Mouse (Mus musculus): ENCODE measurements around the gene Cisd1. TPM values are rescaled to one million over a fixed set of nuclear protein-coding genes. Genes with fewer than 3 reads are reported as not detected.
A peak's percentile ranks its signal among the peaks of the same experiment; 100 is the strongest.

Gene Cisd1
- polyA plus RNA-seq, 1 experiment from 2014 or later, result 279 TPM

- ATAC-seq, result 0 out of 2 replicates have a peak, but pooled peaks have one; percentile 34
- H3K9me3 ChIP-seq (replicated peaks; ENCODE audit: control insufficient read depth, low read length), result no peaks in the 10 kb centered on the region
- no peak overlapping the region for H3K9ac ChIP-seq (ENCODE audit: low read length)
These were observed 38.6 kb downstream of the Cisd1 start for GRCm38 (mm10) chr10:71306190-71306589.

GRCm38 (mm10) chr10:71302490-71302889 lies 42.3 kb downstream of the Cisd1 start:
- DNase-seq (ENCODE audit: low spot score) (peak; percentile 39), ATAC-seq (no peak)
- Histone ChIP-seq H3K9me3 (replicated peaks; ENCODE audit: control insufficient read depth, low read length) (no peaks in the 10 kb centered on the region), H3K27ac (ENCODE audit: low read depth, low read length) (no peak overlapping the region), H3K4me3 (ENCODE audit: low read depth, low read length) (no peak overlapping the region), H3K4me2 (ENCODE audit: low read length) (no peak overlapping the region), H3K4me1 (ENCODE audit: control insufficient read depth, insufficient read depth, low read length) (no peaks in the 10 kb centered on the region), H3K36me3 (ENCODE audit: control insufficient read depth, insufficient read depth, low read length) (no peaks in the 10 kb centered on the region), H3K27me3 (replicated peaks; ENCODE audit: control insufficient read depth, insufficient read depth, low read length) (no peaks in the 10 kb centered on the region), H3K9ac (ENCODE audit: low read length) (no peak overlapping the region)
- WGBS, result 28% methylated on average over 5 of the region's 5 CpGs

More at GRCm38 (mm10) chr10:71306190-71306589, 38.6 kb downstream of the Cisd1 start:
- WGBS, result 25% methylated on average over 6 of the region's 6 CpGs
- H3K4me1 ChIP-seq (ENCODE audit: control insufficient read depth, insufficient read depth, low read length), result no peaks in the 10 kb centered on the region
- no peak overlapping the region for H3K27ac ChIP-seq (ENCODE audit: low read depth, low read length)
- H3K4me2 ChIP-seq (ENCODE audit: low read length), result peak overlapping the region; percentile 17; the same call in 1 of the 2 replicates
- no peak overlapping the region for H3K4me3 ChIP-seq (ENCODE audit: low read depth, low read length)
- peak; percentile 51 for DNase-seq (ENCODE audit: low spot score)
- no peaks in the 10 kb centered on the region for H3K36me3 ChIP-seq (ENCODE audit: control insufficient read depth, insufficient read depth, low read length)
- no peaks in the 10 kb centered on the region for H3K27me3 ChIP-seq (replicated peaks; ENCODE audit: control insufficient read depth, insufficient read depth, low read length)

- no peak overlapping the region for H3K27ac ChIP-seq (ENCODE audit: low read depth, low read length)
- H3K9me3 ChIP-seq (replicated peaks; ENCODE audit: control insufficient read depth, low read length), result no peaks in the 10 kb centered on the region
- no peaks in the 10 kb centered on the region for H3K4me1 ChIP-seq (ENCODE audit: control insufficient read depth, insufficient read depth, low read length)
- H3K36me3 ChIP-seq (ENCODE audit: control insufficient read depth, insufficient read depth, low read length), result no peaks in the 10 kb centered on the region
- ATAC-seq (no peak), DNase-seq (ENCODE audit: low spot score) (no peak)
- no peaks in the 10 kb centered on the region for H3K27me3 ChIP-seq (replicated peaks; ENCODE audit: control insufficient read depth, insufficient read depth, low read length)
- 88% methylated on average over 16 of the region's 16 CpGs for WGBS
- no peak overlapping the region for H3K4me2 ChIP-seq (ENCODE audit: low read length)
- H3K4me3 ChIP-seq (ENCODE audit: low read depth, low read length), result no peak overlapping the region
- H3K9ac ChIP-seq (ENCODE audit: low read length), result no peak overlapping the region
These were observed 44.6 kb downstream of the Cisd1 start for GRCm38 (mm10) chr10:71300161-71300560.

DNA sequence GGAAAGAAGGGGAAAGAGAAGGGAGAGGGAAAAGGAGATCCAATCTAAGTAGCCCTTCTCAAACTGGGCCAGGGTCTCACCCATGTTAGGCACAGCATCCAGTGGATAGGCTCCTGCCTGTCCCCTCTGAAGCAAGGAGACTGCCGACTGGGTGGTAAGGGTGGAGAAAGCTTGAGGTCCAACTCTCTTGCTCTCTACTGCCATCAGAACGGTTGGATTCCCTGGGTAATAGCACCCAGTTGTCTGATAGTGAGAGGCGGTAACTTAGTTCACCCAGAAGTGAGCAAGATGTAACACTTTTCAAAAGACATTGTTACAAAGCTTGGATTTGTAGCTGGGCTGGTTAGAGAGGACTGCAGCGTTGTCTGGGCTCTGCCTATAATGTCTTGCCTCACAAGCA lies 51.5 kb downstream of the Cisd1 start:
- no peaks in the 10 kb centered on the region for H3K4me1 ChIP-seq (ENCODE audit: control insufficient read depth, insufficient read depth, low read length)
- DNase-seq (ENCODE audit: low spot score), result no peak
- 57% methylated on average over 4 of the region's 4 CpGs for WGBS
- no peaks in the 10 kb centered on the region for H3K27me3 ChIP-seq (replicated peaks; ENCODE audit: control insufficient read depth, insufficient read depth, low read length)
- no peak for ATAC-seq
- no peak overlapping the region for H3K4me2 ChIP-seq (ENCODE audit: low read length)
- no peaks in the 10 kb centered on the region for H3K36me3 ChIP-seq (ENCODE audit: control insufficient read depth, insufficient read depth, low read length)
- no peak overlapping the region for H3K27ac ChIP-seq (ENCODE audit: low read depth, low read length)
- H3K4me3 ChIP-seq (ENCODE audit: low read depth, low read length), result no peak overlapping the region
- H3K9ac ChIP-seq (ENCODE audit: low read length), result no peak overlapping the region
- H3K9me3 ChIP-seq (replicated peaks; ENCODE audit: control insufficient read depth, low read length), result no peaks in the 10 kb centered on the region

GRCm38 (mm10) chr10:71292254-71292653 lies 52.5 kb downstream of the Cisd1 start:
- DNase-seq (ENCODE audit: low spot score) (no peak), ATAC-seq (peak; percentile 57; the same call in 1 of the 2 replicates)
- no peaks in the 10 kb centered on the region for H3K4me1 ChIP-seq (ENCODE audit: control insufficient read depth, insufficient read depth, low read length)
- no peak overlapping the region; the same call in 1 of the 2 replicates for H3K4me2 ChIP-seq (ENCODE audit: low read length)
- WGBS, result 10% methylated on average over 9 of the region's 11 CpGs
- H3K36me3 ChIP-seq (ENCODE audit: control insufficient read depth, insufficient read depth, low read length), result no peaks in the 10 kb centered on the region
- H3K4me3 ChIP-seq (ENCODE audit: low read depth, low read length), result no peak overlapping the region
- H3K9ac ChIP-seq (ENCODE audit: low read length), result no peak overlapping the region
- H3K27ac ChIP-seq (ENCODE audit: low read depth, low read length), result no peak overlapping the region
- H3K9me3 ChIP-seq (replicated peaks; ENCODE audit: control insufficient read depth, low read length), result no peaks in the 10 kb centered on the region
- no peaks in the 10 kb centered on the region for H3K27me3 ChIP-seq (replicated peaks; ENCODE audit: control insufficient read depth, insufficient read depth, low read length)

DNA sequence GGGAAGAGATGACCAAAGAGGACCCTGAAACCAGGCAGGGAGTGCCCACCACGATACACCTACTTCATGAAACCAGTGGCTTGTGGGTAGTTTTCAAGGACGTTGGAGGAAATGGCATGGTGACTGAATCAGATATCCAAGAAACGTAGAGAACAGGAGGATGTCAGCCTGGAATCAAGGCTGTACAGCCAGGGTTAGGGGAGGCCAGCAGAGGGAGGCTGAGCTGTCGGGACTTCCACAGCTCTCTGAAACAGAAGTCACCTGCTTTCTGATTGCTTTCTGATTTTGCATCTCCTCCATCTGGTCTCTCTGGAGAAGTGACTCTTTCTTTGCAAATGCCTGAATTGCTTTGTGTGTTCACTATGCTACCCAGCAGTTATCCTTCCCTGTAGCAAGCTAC lies 53.0 kb downstream of the Cisd1 start:
- no peak; the same call in 1 of the 2 replicates for ATAC-seq
- Histone ChIP-seq H3K9me3 (replicated peaks; ENCODE audit: control insufficient read depth, low read length) (no peaks in the 10 kb centered on the region), H3K36me3 (ENCODE audit: control insufficient read depth, insufficient read depth, low read length) (no peaks in the 10 kb centered on the region), H3K4me3 (ENCODE audit: low read depth, low read length) (no peak overlapping the region), H3K4me1 (ENCODE audit: control insufficient read depth, insufficient read depth, low read length) (no peaks in the 10 kb centered on the region), H3K27ac (ENCODE audit: low read depth, low read length) (no peak overlapping the region), H3K4me2 (ENCODE audit: low read length) (no peak overlapping the region; the same call in 1 of the 2 replicates), H3K9ac (ENCODE audit: low read length) (no peak overlapping the region), H3K27me3 (replicated peaks; ENCODE audit: control insufficient read depth, insufficient read depth, low read length) (no peaks in the 10 kb centered on the region)
- 25% methylated on average over 4 of the region's 4 CpGs for WGBS
- no peak for DNase-seq (ENCODE audit: low spot score)

GRCm38 (mm10) chr10:71291179-71291661 lies 53.5 kb downstream of the Cisd1 start:
- Histone ChIP-seq H3K4me2 (ENCODE audit: low read length) (no peak overlapping the region), H3K36me3 (ENCODE audit: control insufficient read depth, insufficient read depth, low read length) (no peaks in the 10 kb centered on the region), H3K27me3 (replicated peaks; ENCODE audit: control insufficient read depth, insufficient read depth, low read length) (no peaks in the 10 kb centered on the region), H3K9me3 (replicated peaks; ENCODE audit: control insufficient read depth, low read length) (no peaks in the 10 kb centered on the region), H3K27ac (ENCODE audit: low read depth, low read length) (no peak overlapping the region), H3K4me3 (ENCODE audit: low read depth, low read length) (no peak overlapping the region), H3K4me1 (ENCODE audit: control insufficient read depth, insufficient read depth, low read length) (no peaks in the 10 kb centered on the region), H3K9ac (ENCODE audit: low read length) (no peak overlapping the region)
- ATAC-seq, result no peak
- 28% methylated on average over 3 of the region's 3 CpGs for WGBS
- no peak for DNase-seq (ENCODE audit: low spot score)

DNA sequence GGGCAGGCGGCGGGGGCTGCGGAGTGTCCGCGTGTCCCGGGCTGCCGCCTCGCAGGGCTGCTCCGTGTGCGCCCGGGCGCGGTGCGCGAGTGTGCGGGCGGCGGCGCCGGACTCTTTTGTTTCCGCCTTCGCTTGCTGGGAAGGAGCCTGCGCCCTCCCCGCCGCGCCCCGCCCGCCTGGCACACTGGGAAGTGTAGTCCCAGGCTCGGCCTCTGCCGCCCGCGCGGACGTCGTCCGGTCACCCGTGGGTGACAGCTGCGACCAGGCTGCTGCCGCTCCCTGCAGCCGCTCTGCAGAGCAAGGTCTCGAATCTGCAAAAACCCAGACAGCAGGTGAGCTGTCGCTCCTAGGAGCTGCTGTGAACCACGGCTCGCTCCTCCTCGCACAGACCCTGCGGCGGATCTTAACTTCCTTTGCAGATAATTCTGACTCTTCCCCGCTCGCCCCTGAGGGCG lies 59.6 kb downstream of the Cisd1 start, which contains the start of gene Ube2d1:
TSS of gene Ube2d1 (minus strand) at position 137 of the 455 bp plus-strand sequence.
- H3K27ac ChIP-seq (ENCODE audit: low read depth, low read length), result peak within 1 kb of the TSS; percentile 89
- DNase-seq (ENCODE audit: low spot score) (peak; percentile 91), ATAC-seq (peak; percentile 99)
- H3K9me3 ChIP-seq (replicated peaks; ENCODE audit: control insufficient read depth, low read length), result no peaks in the 10 kb centered on the region
- peak within 1 kb of the TSS; percentile 68 for H3K4me2 ChIP-seq (ENCODE audit: low read length)
- WGBS, result under 1% methylated on average over 42 of the region's 50 CpGs
- H3K9ac ChIP-seq (ENCODE audit: low read length), result peak within 1 kb of the TSS; percentile 99
- peak within 1 kb of the TSS; percentile 95 for H3K4me3 ChIP-seq (ENCODE audit: low read depth, low read length)
- no peaks in the 10 kb centered on the region for H3K27me3 ChIP-seq (replicated peaks; ENCODE audit: control insufficient read depth, insufficient read depth, low read length)
- no peaks in the 10 kb centered on the region for H3K36me3 ChIP-seq (ENCODE audit: control insufficient read depth, insufficient read depth, low read length)
- H3K4me1 ChIP-seq (ENCODE audit: control insufficient read depth, insufficient read depth, low read length), result peaks cover 24% of the 10 kb centered on the region

DNA sequence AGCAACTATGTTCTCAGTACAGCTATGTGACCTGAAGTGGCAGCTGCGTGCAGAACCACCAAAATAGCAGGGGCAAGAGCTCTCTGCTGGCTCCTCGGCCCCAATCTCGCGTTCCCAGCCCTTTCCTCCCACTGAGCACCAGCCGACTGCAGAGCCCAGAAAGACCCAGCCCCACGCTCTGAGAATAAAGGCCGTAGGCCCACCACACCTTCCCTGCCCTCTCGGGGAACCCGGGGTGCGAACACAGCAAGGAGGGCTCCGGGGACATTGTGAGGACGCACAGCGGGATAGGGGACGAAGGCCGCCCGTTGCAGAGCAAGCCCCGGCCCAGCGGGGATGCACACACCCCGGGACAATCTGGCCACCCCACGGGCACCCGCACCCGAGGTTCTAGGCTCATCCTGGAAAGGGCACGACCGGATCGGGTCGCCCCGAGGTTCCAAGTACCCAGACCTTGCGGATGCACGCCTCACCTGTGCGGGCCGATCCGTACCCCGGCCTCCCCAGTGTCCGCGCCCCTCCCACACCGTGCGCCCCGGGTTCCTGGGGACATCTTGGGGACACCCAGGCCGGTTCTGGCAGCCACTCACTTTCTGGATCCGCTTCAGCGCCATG lies 60.1 kb downstream of the Cisd1 start:
- H3K9me3 ChIP-seq (replicated peaks; ENCODE audit: control insufficient read depth, low read length), result no peaks in the 10 kb centered on the region
- peak overlapping the region; percentile 99 for H3K9ac ChIP-seq (ENCODE audit: low read length)
- peak overlapping the region; percentile 95 for H3K4me3 ChIP-seq (ENCODE audit: low read depth, low read length)
- DNase-seq (ENCODE audit: low spot score), result peak; percentile 53
- WGBS, result under 1% methylated on average over 40 of the region's 41 CpGs
- H3K27ac ChIP-seq (ENCODE audit: low read depth, low read length), result peak overlapping the region; percentile 89
- no peaks in the 10 kb centered on the region for H3K36me3 ChIP-seq (ENCODE audit: control insufficient read depth, insufficient read depth, low read length)
- peak; percentile 73 for ATAC-seq
- peaks cover 24% of the 10 kb centered on the region for H3K4me1 ChIP-seq (ENCODE audit: control insufficient read depth, insufficient read depth, low read length)
- peak overlapping the region; percentile 68 for H3K4me2 ChIP-seq (ENCODE audit: low read length)
- no peaks in the 10 kb centered on the region for H3K27me3 ChIP-seq (replicated peaks; ENCODE audit: control insufficient read depth, insufficient read depth, low read length)

All from forebrain, embryonic 14.5 days (tissue).